Mouse (Mus musculus): ENCODE measurements around the gene Cacna1i. TPM values are rescaled to one million over a fixed set of nuclear protein-coding genes. Genes with fewer than 3 reads are reported as not detected.

The Cacna1i gene
- polyA plus RNA-seq, 1 experiment from 2014 or later = 0.24 TPM

- no peak overlapping the region for H3K4me2 ChIP-seq
- no peaks in the 10 kb centered on the region for H3K27me3 ChIP-seq
- H3K4me3 ChIP-seq = no peak overlapping the region
- H3K36me3 ChIP-seq = no peaks in the 10 kb centered on the region
- no peak overlapping the region for H3K9ac ChIP-seq
- H3K9me3 ChIP-seq = no peaks in the 10 kb centered on the region
- H3K4me1 ChIP-seq (replicated peaks) = peaks cover 12% of the 10 kb centered on the region
- ATAC-seq (ENCODE audit: low read depth) = no peak
- 49% methylated on average over 10 of the region's 10 CpGs for WGBS
- no peak overlapping the region for H3K27ac ChIP-seq (replicated peaks)
These were observed 56.0 kb downstream of the Cacna1i start for GRCm38 (mm10) chr15:80343031-80343430.

- Histone ChIP-seq H3K4me3 (no peak overlapping the region), H3K4me1 (replicated peaks) (peaks cover 12% of the 10 kb centered on the region), H3K27me3 (no peaks in the 10 kb centered on the region), H3K36me3 (no peaks in the 10 kb centered on the region), H3K9ac (no peak overlapping the region), H3K4me2 (no peak overlapping the region), H3K27ac (replicated peaks) (no peak overlapping the region), H3K9me3 (no peaks in the 10 kb centered on the region)
- WGBS = 98% methylated on average over 5 of the region's 5 CpGs
- ATAC-seq (ENCODE audit: low read depth) = no peak
These were observed 56.7 kb downstream of the Cacna1i start for GRCm38 (mm10) chr15:80343731-80344130.

- no peak overlapping the region for H3K4me2 ChIP-seq
- H3K4me1 ChIP-seq (replicated peaks) = peaks cover 12% of the 10 kb centered on the region
- no peak overlapping the region for H3K9ac ChIP-seq
- ATAC-seq (ENCODE audit: low read depth) = peak; percentile 22; the same call in 1 of the 2 replicates
- no peaks in the 10 kb centered on the region for H3K27me3 ChIP-seq
- no peaks in the 10 kb centered on the region for H3K36me3 ChIP-seq
- 52% methylated on average over 7 of the region's 7 CpGs for WGBS
- H3K27ac ChIP-seq (replicated peaks) = peak overlapping the region; percentile 52; the same call in 1 of the 2 replicates
- H3K9me3 ChIP-seq = no peaks in the 10 kb centered on the region
- no peak overlapping the region for H3K4me3 ChIP-seq
These were observed 59.5 kb downstream of the Cacna1i start for GRCm38 (mm10) chr15:80346510-80346909.

DNA sequence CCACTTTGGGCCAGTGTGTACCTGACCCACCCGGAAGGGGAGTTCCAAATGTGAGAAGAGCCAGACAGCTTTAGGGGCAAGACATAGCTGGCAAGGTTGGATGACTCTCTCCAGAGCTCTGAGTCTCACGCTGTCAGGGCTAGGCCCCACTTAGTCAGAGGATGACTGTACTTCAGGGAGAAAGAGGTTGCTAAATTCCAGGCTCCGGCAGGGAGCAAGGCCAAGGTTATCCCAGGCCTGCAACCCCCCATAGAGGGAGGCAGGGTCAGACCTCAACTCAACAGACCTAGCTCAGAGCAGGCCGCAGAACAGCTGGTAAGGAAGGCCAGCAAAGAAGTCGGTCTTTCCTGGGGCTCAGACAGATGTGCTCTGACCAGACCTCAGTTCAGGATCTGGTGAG is 63.4 kb downstream of the Cacna1i start:
- Histone ChIP-seq H3K9me3 (no peaks in the 10 kb centered on the region), H3K27ac (replicated peaks) (no peak overlapping the region), H3K4me1 (replicated peaks) (peaks cover 12% of the 10 kb centered on the region), H3K27me3 (no peaks in the 10 kb centered on the region), H3K4me3 (no peak overlapping the region), H3K9ac (no peak overlapping the region), H3K36me3 (no peaks in the 10 kb centered on the region), H3K4me2 (no peak overlapping the region)
- 79% methylated on average over 5 of the region's 5 CpGs for WGBS
- ATAC-seq (ENCODE audit: low read depth) = no peak

GRCm38 (mm10) chr15:80358798-80359197 is 71.8 kb downstream of the Cacna1i start:
- no peak overlapping the region for H3K9ac ChIP-seq
- no peaks in the 10 kb centered on the region for H3K27me3 ChIP-seq
- 88% methylated on average over 19 of the region's 19 CpGs for WGBS
- no peak overlapping the region for H3K4me2 ChIP-seq
- H3K36me3 ChIP-seq = no peaks in the 10 kb centered on the region
- peaks cover 11% of the 10 kb centered on the region for H3K4me1 ChIP-seq (replicated peaks)
- no peak overlapping the region for H3K27ac ChIP-seq (replicated peaks)
- no peaks in the 10 kb centered on the region for H3K9me3 ChIP-seq
- ATAC-seq (ENCODE audit: low read depth) = no peak
- H3K4me3 ChIP-seq = no peak overlapping the region

- Histone ChIP-seq H3K27me3 (no peaks in the 10 kb centered on the region), H3K9ac (no peak overlapping the region), H3K36me3 (no peaks in the 10 kb centered on the region), H3K4me2 (no peak overlapping the region), H3K27ac (replicated peaks) (no peak overlapping the region), H3K4me1 (replicated peaks) (peaks cover 22% of the 10 kb centered on the region), H3K9me3 (no peaks in the 10 kb centered on the region), H3K4me3 (no peak overlapping the region)
- 92% methylated on average over 15 of the region's 15 CpGs for WGBS
- ATAC-seq (ENCODE audit: low read depth) = no peak
These were observed 74.9 kb downstream of the Cacna1i start for GRCm38 (mm10) chr15:80361780-80362508.

GRCm38 (mm10) chr15:80362509-80363172 is 75.6 kb downstream of the Cacna1i start:
- 62% methylated on average over 8 of the region's 8 CpGs for WGBS
- Histone ChIP-seq H3K36me3 (no peaks in the 10 kb centered on the region), H3K4me1 (replicated peaks) (peaks cover 28% of the 10 kb centered on the region), H3K9me3 (no peaks in the 10 kb centered on the region), H3K4me3 (no peak overlapping the region), H3K27me3 (no peaks in the 10 kb centered on the region), H3K9ac (no peak overlapping the region), H3K4me2 (no peak overlapping the region), H3K27ac (replicated peaks) (no peak overlapping the region; the same call in 1 of the 2 replicates)
- peak; percentile 42; the same call in 1 of the 2 replicates for ATAC-seq (ENCODE audit: low read depth)

DNA sequence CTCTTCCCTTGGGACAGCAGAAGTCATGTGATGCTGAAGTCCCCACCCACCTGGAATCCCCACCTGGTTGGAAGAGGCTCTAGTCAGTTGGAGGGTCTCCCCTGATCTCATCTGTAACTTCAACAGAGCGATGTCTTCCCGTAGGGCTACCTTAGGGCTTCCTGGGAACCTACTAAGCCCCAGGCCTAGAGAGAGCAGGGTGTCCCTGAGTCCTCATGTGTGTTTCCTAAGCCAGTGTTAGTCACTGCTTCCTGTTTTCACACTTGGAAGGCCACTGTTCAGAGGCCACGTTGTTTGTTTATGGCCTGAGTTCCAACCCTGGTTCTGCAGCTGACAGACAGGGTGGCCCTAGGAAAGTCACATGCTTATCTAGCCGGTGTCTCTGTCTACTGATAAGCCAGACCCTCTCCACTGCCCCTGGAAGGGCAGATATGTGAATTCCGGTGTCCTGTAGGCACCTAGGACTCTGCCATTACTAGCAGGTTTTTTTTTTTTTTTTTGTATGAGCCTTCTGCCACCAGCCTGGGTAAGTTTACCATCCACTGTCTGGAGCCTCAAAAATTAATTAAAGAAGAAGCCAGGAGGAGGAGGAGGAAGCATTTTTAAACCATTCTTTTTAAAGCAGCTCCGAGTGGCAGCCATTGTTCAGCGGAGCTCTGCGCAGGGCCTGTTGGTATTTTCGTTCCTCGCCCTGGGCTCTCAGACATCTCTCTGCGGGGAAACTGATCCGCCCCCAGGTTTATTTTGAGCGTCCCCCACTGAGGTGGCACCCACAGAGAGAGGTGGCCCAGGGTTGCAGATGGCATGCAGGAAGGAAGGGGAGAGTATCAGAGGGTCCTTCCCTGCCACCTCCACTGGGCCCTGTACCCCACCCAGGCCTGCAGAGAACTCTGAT is 77.0 kb downstream of the Cacna1i start:
- ATAC-seq (ENCODE audit: low read depth) = no peak

GRCm38 (mm10) chr15:80366899-80367298 is 79.9 kb downstream of the Cacna1i start:
- H3K27ac ChIP-seq (replicated peaks) = peak overlapping the region; percentile 56
- no peak overlapping the region for H3K4me3 ChIP-seq
- H3K27me3 ChIP-seq = no peaks in the 10 kb centered on the region
- H3K9me3 ChIP-seq = no peaks in the 10 kb centered on the region
- H3K4me1 ChIP-seq (replicated peaks) = peaks cover 28% of the 10 kb centered on the region
- H3K4me2 ChIP-seq = no peak overlapping the region
- peak; percentile 64; the same call in 1 of the 2 replicates for ATAC-seq (ENCODE audit: low read depth)
- WGBS = 24% methylated on average over 16 of the region's 16 CpGs
- no peaks in the 10 kb centered on the region for H3K36me3 ChIP-seq
- no peak overlapping the region for H3K9ac ChIP-seq

More for the DNA sequence above, 77.0 kb downstream of the Cacna1i start:
- no peaks in the 10 kb centered on the region for H3K27me3 ChIP-seq
- 0 out of 2 replicates have a peak overlapping the region, but pooled peaks have one; percentile 8 for H3K9ac ChIP-seq
- no peak overlapping the region for H3K4me3 ChIP-seq
- no peak overlapping the region for H3K4me2 ChIP-seq
- peaks cover 28% of the 10 kb centered on the region for H3K4me1 ChIP-seq (replicated peaks)
- no peaks in the 10 kb centered on the region for H3K9me3 ChIP-seq
- H3K27ac ChIP-seq (replicated peaks) = no peak overlapping the region
- 75% methylated on average over 13 of the region's 13 CpGs for WGBS
- H3K36me3 ChIP-seq = no peaks in the 10 kb centered on the region

GRCm38 (mm10) chr15:80373219-80373964 is 86.4 kb downstream of the Cacna1i start:
- ATAC-seq (ENCODE audit: low read depth) = 0 out of 2 replicates have a peak, but pooled peaks have one; percentile 71
- WGBS = 65% methylated on average over 9 of the region's 9 CpGs

DNA sequence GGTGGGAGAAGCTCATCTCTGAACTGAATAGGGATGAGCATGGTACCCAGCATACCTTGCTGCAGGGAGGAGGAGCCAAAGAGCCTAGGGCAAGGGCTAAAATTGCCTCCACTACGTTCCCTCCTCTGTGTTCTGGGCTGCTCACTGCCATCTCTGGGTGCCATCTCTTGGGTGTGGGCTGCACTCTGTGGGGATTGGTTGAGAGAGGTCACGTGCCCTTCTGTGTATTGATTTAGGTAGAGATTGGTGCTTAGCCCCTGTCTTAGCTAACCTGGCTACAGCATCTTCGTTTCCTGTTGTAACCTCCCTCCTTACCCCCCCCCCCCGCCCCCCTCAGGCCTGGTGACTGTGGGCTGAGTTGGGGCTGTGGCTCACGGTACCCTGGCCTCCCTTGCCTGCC is 87.8 kb downstream of the Cacna1i start:
- H3K27ac ChIP-seq (replicated peaks) = no peak overlapping the region
- no peak for ATAC-seq (ENCODE audit: low read depth)
- no peak overlapping the region for H3K4me3 ChIP-seq
- H3K4me2 ChIP-seq = no peak overlapping the region
- WGBS = 70% methylated on average over 4 of the region's 5 CpGs
- H3K9me3 ChIP-seq = 0 out of 2 replicates have a peak, but pooled peaks cover 1% of the 10 kb centered on the region
- H3K27me3 ChIP-seq = no peaks in the 10 kb centered on the region
- no peaks in the 10 kb centered on the region for H3K36me3 ChIP-seq
- no peak overlapping the region for H3K9ac ChIP-seq
- 0 out of 2 replicates have a peak, but pooled peaks cover 6% of the 10 kb centered on the region for H3K4me1 ChIP-seq (replicated peaks)

More at GRCm38 (mm10) chr15:80373219-80373964, 86.4 kb downstream of the Cacna1i start:
- Histone ChIP-seq H3K27ac (replicated peaks) (no peak overlapping the region), H3K9ac (no peak overlapping the region), H3K9me3 (no peaks in the 10 kb centered on the region), H3K27me3 (no peaks in the 10 kb centered on the region), H3K4me3 (no peak overlapping the region), H3K36me3 (no peaks in the 10 kb centered on the region), H3K4me1 (replicated peaks) (0 out of 2 replicates have a peak, but pooled peaks cover 6% of the 10 kb centered on the region), H3K4me2 (no peak overlapping the region)
